Mouse (Mus musculus): ENCODE measurements around the gene Arhgef12. TPM values are rescaled to one million over a fixed set of nuclear protein-coding genes. Genes with fewer than 3 reads are reported as not detected.

Gene Arhgef12
- polyA plus RNA-seq, 1 experiment from 2014 or later: 15.9 TPM

DNA sequence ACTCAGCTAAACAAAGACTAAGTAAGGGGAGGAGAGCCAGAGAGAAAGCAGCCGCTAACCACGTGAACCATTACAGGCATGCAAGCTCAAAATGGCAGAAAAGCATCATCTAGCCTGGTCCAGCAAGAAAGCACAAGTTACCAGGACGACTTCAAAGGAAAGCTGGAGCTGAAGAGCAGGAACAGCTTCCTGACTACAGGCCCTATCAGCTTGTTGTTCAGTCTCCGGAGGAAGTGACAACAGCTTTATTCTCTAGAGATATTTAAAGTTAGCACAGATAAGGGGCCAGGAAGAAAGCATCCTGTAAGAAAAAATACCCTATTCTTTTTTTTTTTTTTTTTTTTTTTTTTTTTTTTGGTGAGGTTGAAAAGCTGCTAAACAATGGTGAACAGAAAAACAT is 8.1 kb downstream of the Arhgef12 start:
- no peak overlapping the region for H3K9ac ChIP-seq (ENCODE audit: low read length)
- no peaks in the 10 kb centered on the region for H3K27me3 ChIP-seq (replicated peaks; ENCODE audit: control insufficient read depth, insufficient read depth, low read length)
- no peaks in the 10 kb centered on the region for H3K9me3 ChIP-seq (ENCODE audit: control insufficient read depth, low read length)
- ATAC-seq (replicated peaks; ENCODE audit: low FRiP score, low TSS enrichment, low read depth) (no peak), DNase-seq (ENCODE audit: low spot score) (no peak)
- H3K4me2 ChIP-seq (ENCODE audit: low read length): no peak overlapping the region
- H3K4me3 ChIP-seq (ENCODE audit: low read depth, low read length): no peak overlapping the region
- H3K4me1 ChIP-seq (replicated peaks; ENCODE audit: control insufficient read depth, insufficient read depth, low read length): peaks cover 26% of the 10 kb centered on the region
- no peak overlapping the region for H3K27ac ChIP-seq (ENCODE audit: low read depth)
- no peaks in the 10 kb centered on the region for H3K36me3 ChIP-seq (ENCODE audit: control insufficient read depth, insufficient read depth, low read length)
- 61% methylated on average over 4 of the region's 4 CpGs for WGBS

DNA sequence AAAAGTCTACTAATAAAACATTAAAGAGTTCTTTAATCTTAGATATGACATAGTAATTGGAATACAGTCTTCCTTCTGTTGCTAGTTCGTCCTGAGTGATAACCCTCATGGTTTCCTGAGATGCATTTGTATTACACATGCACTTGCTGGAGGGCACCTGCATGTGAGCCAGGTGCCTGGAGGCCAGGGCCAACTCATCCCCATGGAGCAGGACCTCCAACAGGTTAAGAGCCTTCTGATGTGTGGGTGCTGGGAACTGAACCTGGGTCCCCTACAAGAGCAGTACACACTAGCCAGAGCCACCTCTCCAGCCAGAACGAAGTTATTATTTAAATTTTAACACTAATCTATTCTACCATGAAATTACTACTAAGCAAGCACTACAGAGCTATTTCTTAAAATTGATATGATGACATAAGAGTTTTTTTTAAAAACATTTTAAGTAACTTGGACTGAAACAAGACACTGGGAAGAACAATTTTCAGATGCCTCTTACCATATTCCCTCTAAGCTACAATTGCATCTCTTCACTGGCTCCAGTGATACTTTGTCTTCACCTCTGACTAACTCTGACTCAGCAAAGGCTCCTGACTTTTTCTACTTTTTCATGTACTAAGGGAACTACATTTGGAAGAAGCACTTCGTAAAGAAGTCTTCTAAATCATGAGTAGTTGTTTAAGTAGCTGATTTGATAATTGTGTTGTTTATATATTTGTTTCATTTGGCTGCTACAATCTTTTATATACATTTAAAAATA is 9.1 kb downstream of the Arhgef12 start:
- WGBS: 92% methylated on average over 3 of the region's 3 CpGs
- no peak for ATAC-seq (replicated peaks; ENCODE audit: low FRiP score, low TSS enrichment, low read depth)

DNA sequence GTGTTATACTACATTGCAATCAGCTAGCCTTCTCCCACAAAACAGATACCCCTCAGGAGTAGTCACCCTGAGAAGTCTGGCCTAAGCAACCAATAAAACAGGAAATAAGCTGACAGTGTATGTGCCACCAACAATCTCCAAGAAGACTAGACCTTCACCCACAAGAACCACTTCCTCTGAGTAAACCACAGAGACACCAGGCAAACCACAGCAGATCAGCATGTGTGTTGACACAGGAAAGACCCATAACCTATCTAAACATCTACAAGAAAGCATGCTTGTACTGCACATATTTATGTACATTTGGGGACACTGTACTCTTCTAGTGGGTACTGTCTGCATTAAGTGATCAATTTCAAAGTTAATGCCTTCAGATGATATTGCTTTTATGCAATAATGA is 10.7 kb downstream of the Arhgef12 start:
- no peak overlapping the region for H3K4me2 ChIP-seq (ENCODE audit: low read length)
- H3K4me3 ChIP-seq (ENCODE audit: low read depth, low read length): no peak overlapping the region
- no peaks in the 10 kb centered on the region for H3K27me3 ChIP-seq (replicated peaks; ENCODE audit: control insufficient read depth, insufficient read depth, low read length)
- DNase-seq (ENCODE audit: low spot score) (no peak), ATAC-seq (replicated peaks; ENCODE audit: low FRiP score, low TSS enrichment, low read depth) (no peak)
- no peaks in the 10 kb centered on the region for H3K9me3 ChIP-seq (ENCODE audit: control insufficient read depth, low read length)
- no peak overlapping the region for H3K9ac ChIP-seq (ENCODE audit: low read length)
- no peak overlapping the region for H3K27ac ChIP-seq (ENCODE audit: low read depth)
- H3K4me1 ChIP-seq (replicated peaks; ENCODE audit: control insufficient read depth, insufficient read depth, low read length): peaks cover 12% of the 10 kb centered on the region
- no peaks in the 10 kb centered on the region for H3K36me3 ChIP-seq (ENCODE audit: control insufficient read depth, insufficient read depth, low read length)

More for the DNA sequence above, 9.1 kb downstream of the Arhgef12 start:
- Histone ChIP-seq H3K36me3 (ENCODE audit: control insufficient read depth, insufficient read depth, low read length) (no peaks in the 10 kb centered on the region), H3K9me3 (ENCODE audit: control insufficient read depth, low read length) (no peaks in the 10 kb centered on the region), H3K4me2 (ENCODE audit: low read length) (no peak overlapping the region), H3K4me3 (ENCODE audit: low read depth, low read length) (no peak overlapping the region), H3K27ac (ENCODE audit: low read depth) (no peak overlapping the region), H3K4me1 (replicated peaks; ENCODE audit: control insufficient read depth, insufficient read depth, low read length) (peaks cover 21% of the 10 kb centered on the region), H3K9ac (ENCODE audit: low read length) (no peak overlapping the region), H3K27me3 (replicated peaks; ENCODE audit: control insufficient read depth, insufficient read depth, low read length) (no peaks in the 10 kb centered on the region)
- DNase-seq (ENCODE audit: low spot score): no peak

DNA sequence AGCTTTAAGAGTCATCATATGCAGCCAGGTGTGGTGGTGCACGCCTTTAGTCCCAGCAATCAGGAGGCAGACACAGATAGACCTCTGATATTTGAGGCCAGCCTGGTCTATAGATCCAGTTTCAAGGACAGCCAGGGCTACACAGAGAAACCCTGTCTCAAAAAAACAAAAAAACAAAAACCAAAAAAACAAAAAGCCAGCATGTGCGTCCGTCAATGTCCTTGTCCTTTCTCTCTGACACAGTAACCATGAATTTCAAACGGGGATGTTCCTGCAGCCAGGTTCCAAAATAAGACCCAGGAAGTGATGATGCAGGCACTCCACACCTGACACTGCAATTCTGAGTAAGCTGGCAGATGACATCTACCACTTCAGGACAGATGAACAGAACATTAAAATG is 12.2 kb downstream of the Arhgef12 start:
- Histone ChIP-seq H3K4me1 (replicated peaks; ENCODE audit: control insufficient read depth, insufficient read depth, low read length) (peaks cover 12% of the 10 kb centered on the region), H3K9ac (ENCODE audit: low read length) (no peak overlapping the region), H3K27ac (ENCODE audit: low read depth) (no peak overlapping the region), H3K4me2 (ENCODE audit: low read length) (no peak overlapping the region), H3K36me3 (ENCODE audit: control insufficient read depth, insufficient read depth, low read length) (no peaks in the 10 kb centered on the region), H3K9me3 (ENCODE audit: control insufficient read depth, low read length) (no peaks in the 10 kb centered on the region), H3K27me3 (replicated peaks; ENCODE audit: control insufficient read depth, insufficient read depth, low read length) (no peaks in the 10 kb centered on the region), H3K4me3 (ENCODE audit: low read depth, low read length) (no peak overlapping the region)
- WGBS: 87% methylated on average over 4 of the region's 4 CpGs
- DNase-seq (ENCODE audit: low spot score) (no peak), ATAC-seq (replicated peaks; ENCODE audit: low FRiP score, low TSS enrichment, low read depth) (no peak)

DNA sequence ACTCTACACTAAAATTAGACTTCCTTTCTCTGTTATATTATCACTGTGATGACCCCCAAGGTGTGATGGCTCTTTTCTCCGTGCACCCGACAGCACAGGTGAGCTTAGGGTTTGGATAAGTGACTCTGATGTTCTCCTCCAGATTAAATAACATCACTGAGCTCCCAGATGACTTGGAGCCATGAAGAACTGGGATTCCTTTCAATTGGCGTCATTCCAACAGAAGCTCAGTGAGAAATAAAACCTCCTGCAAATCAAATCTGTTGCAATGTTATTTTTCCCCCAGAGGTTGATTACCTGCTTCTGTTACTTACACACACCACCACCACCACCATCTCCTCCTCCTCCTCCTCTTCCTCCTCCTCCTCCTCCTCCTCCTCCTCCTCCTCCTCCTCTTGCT is 13.2 kb downstream of the Arhgef12 start:
- WGBS: 71% methylated on average over 3 of the region's 3 CpGs
- DNase-seq (ENCODE audit: low spot score) (no peak), ATAC-seq (replicated peaks; ENCODE audit: low FRiP score, low TSS enrichment, low read depth) (no peak)
- H3K36me3 ChIP-seq (ENCODE audit: control insufficient read depth, insufficient read depth, low read length): no peaks in the 10 kb centered on the region
- no peak overlapping the region for H3K4me3 ChIP-seq (ENCODE audit: low read depth, low read length)
- peaks cover 12% of the 10 kb centered on the region for H3K4me1 ChIP-seq (replicated peaks; ENCODE audit: control insufficient read depth, insufficient read depth, low read length)
- H3K4me2 ChIP-seq (ENCODE audit: low read length): no peak overlapping the region
- no peak overlapping the region for H3K27ac ChIP-seq (ENCODE audit: low read depth)
- no peaks in the 10 kb centered on the region for H3K9me3 ChIP-seq (ENCODE audit: control insufficient read depth, low read length)
- no peaks in the 10 kb centered on the region for H3K27me3 ChIP-seq (replicated peaks; ENCODE audit: control insufficient read depth, insufficient read depth, low read length)
- H3K9ac ChIP-seq (ENCODE audit: low read length): no peak overlapping the region

DNA sequence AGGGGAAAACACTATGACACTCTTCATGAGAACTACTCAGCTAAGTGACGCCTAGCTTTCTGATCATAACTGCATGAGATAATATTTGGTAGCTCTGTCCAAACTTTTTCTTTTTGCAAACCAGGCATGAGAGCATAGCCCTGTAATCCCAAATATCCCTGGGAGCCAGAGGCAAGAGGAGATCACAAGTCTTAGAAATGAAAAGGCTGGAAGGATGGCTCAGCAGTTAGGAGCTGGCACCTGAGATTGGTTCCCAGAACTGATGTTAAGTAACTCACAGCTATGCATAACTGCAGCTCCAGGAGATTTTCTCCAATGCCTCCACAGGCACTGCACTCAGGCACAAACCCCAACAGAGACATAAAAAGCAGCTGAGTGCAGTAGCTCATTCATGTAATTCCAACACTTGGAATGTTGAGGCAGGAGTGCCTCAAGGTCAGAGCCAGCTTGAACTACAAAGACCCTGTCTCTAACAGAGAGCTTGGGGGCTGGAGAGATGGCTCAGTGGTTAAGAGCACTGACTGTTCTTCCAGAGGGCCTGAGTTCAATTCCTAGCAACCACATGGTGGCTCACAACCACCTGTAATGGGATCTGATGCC is 21.3 kb downstream of the Arhgef12 start:
- Histone ChIP-seq H3K9ac (ENCODE audit: low read length) (no peak overlapping the region), H3K9me3 (ENCODE audit: control insufficient read depth, low read length) (no peaks in the 10 kb centered on the region), H3K27me3 (replicated peaks; ENCODE audit: control insufficient read depth, insufficient read depth, low read length) (no peaks in the 10 kb centered on the region), H3K4me3 (ENCODE audit: low read depth, low read length) (no peak overlapping the region), H3K4me1 (replicated peaks; ENCODE audit: control insufficient read depth, insufficient read depth, low read length) (peaks cover 21% of the 10 kb centered on the region), H3K4me2 (ENCODE audit: low read length) (no peak overlapping the region), H3K27ac (ENCODE audit: low read depth) (no peak overlapping the region), H3K36me3 (ENCODE audit: control insufficient read depth, insufficient read depth, low read length) (no peaks in the 10 kb centered on the region)
- WGBS: 89% methylated on average over 1 of the region's 1 CpGs
- no peak for DNase-seq (ENCODE audit: low spot score)
- ATAC-seq (replicated peaks; ENCODE audit: low FRiP score, low TSS enrichment, low read depth): no peak

DNA sequence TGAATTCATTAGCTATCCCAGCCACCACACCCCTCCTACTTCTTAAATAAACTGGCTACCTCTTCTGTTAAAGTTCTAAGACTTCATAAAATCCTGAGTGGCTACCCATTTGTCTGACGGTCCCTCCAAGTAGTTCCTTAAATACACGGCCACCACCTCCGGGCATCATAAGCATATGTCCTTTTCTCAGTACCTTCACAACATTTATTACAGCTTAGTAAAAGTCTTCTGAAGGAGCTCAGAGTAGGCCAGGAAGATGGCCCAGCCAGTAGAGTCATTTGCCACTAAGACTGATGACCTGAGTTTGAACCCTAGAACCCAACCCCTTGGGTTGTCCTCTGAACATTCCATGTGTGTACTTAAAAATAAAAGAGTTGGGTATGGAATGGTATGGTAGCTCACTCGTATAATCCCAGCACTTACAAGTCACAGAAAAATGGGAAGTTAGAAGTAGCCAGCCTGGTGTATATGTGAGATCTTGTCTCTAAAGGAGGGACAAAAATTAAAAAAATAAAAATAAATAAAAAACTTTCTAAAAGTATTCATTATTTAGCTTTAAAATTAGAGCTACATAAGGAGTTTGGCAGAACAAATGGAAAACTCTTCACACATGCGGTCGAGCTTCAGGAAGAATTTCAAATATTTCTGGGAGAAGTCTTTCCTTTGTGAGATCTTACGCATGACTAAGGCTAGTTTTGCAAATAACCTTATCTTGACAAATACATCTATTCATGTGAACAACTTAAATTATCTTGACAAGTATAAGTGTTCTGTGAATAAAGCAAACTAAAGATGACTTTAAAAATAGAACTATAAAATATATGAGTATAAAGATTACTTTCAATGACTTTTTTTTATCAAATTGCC is 22.3 kb downstream of the Arhgef12 start:
- Histone ChIP-seq H3K27me3 (replicated peaks; ENCODE audit: control insufficient read depth, insufficient read depth, low read length) (no peaks in the 10 kb centered on the region), H3K4me2 (ENCODE audit: low read length) (no peak overlapping the region), H3K36me3 (ENCODE audit: control insufficient read depth, insufficient read depth, low read length) (no peaks in the 10 kb centered on the region), H3K9me3 (ENCODE audit: control insufficient read depth, low read length) (no peaks in the 10 kb centered on the region), H3K9ac (ENCODE audit: low read length) (no peak overlapping the region), H3K4me1 (replicated peaks; ENCODE audit: control insufficient read depth, insufficient read depth, low read length) (peaks cover 21% of the 10 kb centered on the region), H3K4me3 (ENCODE audit: low read depth, low read length) (no peak overlapping the region), H3K27ac (ENCODE audit: low read depth) (no peak overlapping the region)
- no peak for DNase-seq (ENCODE audit: low spot score)
- ATAC-seq (replicated peaks; ENCODE audit: low FRiP score, low TSS enrichment, low read depth): no peak
- 66% methylated on average over 7 of the region's 7 CpGs for WGBS

DNA sequence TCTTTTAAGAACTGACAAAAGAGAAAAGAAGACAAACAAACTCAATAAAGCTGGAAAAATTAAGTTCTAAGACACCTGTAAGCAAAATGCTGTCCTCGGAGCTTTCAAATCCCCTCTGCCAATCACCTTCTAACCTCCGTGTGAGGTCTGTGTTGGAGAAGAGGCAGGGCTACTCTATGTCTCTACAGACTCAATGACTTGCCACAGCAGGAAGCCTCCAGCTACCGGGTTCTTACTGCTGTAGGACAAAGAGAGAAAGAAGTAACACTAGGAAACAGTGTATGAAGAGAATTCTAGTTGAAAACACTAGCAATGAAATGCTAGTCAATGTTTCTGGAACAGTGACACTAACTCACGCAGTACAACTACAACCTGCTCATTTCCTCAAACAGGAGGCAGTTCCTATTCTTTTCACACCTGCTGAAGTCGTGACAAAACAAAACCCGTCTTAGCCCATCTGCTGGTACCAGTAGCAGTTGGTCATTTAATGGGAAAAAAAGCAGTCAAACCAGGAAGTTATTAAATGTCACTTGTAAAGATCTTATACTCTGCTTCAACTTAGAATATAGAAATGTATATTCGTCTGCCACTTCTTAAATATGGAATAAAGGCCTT is 23.5 kb downstream of the Arhgef12 start:
- ATAC-seq (replicated peaks; ENCODE audit: low FRiP score, low TSS enrichment, low read depth) (no peak), DNase-seq (ENCODE audit: low spot score) (no peak)
- Histone ChIP-seq H3K9me3 (ENCODE audit: control insufficient read depth, low read length) (no peaks in the 10 kb centered on the region), H3K36me3 (ENCODE audit: control insufficient read depth, insufficient read depth, low read length) (no peaks in the 10 kb centered on the region), H3K4me2 (ENCODE audit: low read length) (no peak overlapping the region), H3K4me1 (replicated peaks; ENCODE audit: control insufficient read depth, insufficient read depth, low read length) (peaks cover 21% of the 10 kb centered on the region), H3K27ac (ENCODE audit: low read depth) (no peak overlapping the region), H3K27me3 (replicated peaks; ENCODE audit: control insufficient read depth, insufficient read depth, low read length) (no peaks in the 10 kb centered on the region), H3K4me3 (ENCODE audit: low read depth, low read length) (no peak overlapping the region), H3K9ac (ENCODE audit: low read length) (no peak overlapping the region)
- WGBS: 63% methylated on average over 7 of the region's 7 CpGs
